Mouse (Mus musculus) megakaryocyte, embryonic 14.5 days (primary cell): ENCODE measurements around the gene Cdk6.

ENCODE experiments used
- FLI1 ChIP-seq: IDR thresholded peaks from 2 replicates; pipeline ENCODE4 v1.6.1; 2012; ENCODE audit warnings: low read length, inconsistent platforms, mixed read lengths
- GATA1 ChIP-seq: IDR thresholded peaks from 3 replicates; pipeline ENCODE4 v1.6.1; 2012; ENCODE audit warnings: mixed read lengths, low read length, inconsistent platforms, borderline replicate concordance

GRCm38 (mm10) chr5:3359914-3360313, 18.6 kb downstream of the Cdk6 start:
- TF ChIP-seq GATA1 (no peak), FLI1 (no peak)
